Mouse (Mus musculus) left cerebral cortex, adult 8-10 months (tissue): ENCODE data around the gene Fam20a. TPM values are rescaled to one million over a fixed set of nuclear protein-coding genes. Genes with fewer than 3 reads are reported as not detected.

Source experiments
- DNase-seq, 2 experiments: peaks; one replicate each; pipeline ENCODE4 v3.0.0; 2022; ENCODE audit warnings: low spot score in 2 of 2
- total RNA-seq, 4 experiments: library from RNA; stranded (reverse); gene quantifications; 2 replicates each; pipeline ENCODE4 v1.2.4; 2022

Gene Fam20a
- total RNA-seq = 10 to 100 TPM; 11.1 to 12.6 (median 12.1) TPM

GRCm38 (mm10) chr11:109721781-109722446, at the start of gene Fam20a:
Gene Fam20a (minus strand): TSS chr11:109722279.
- DNase-seq = peak; percentile 65 to 67

GRCm38 (mm10) chr11:109771381-109771780, 49.3 kb upstream of the Fam20a start:
- no peak for DNase-seq

GRCm38 (mm10) chr11:109770185-109770584, 48.1 kb upstream of the Fam20a start:
- no peak for DNase-seq

GRCm38 (mm10) chr11:109769091-109769490, 47.0 kb upstream of the Fam20a start:
- no peak for DNase-seq

GRCm38 (mm10) chr11:109760063-109760462, 38.0 kb upstream of the Fam20a start:
- DNase-seq = no peak

- no peak for DNase-seq
Observed at GRCm38 (mm10) chr11:109758616-109759215, 36.6 kb upstream of the Fam20a start.

GRCm38 (mm10) chr11:109754105-109754602, 32.1 kb upstream of the Fam20a start:
- DNase-seq = peak in 1 of 2 experiments; percentile 57

- no peak for DNase-seq
Observed at GRCm38 (mm10) chr11:109751636-109752603, 29.8 kb upstream of the Fam20a start.

GRCm38 (mm10) chr11:109745210-109745609, 23.1 kb upstream of the Fam20a start:
- DNase-seq = no peak

GRCm38 (mm10) chr11:109737967-109738366, 15.9 kb upstream of the Fam20a start:
- DNase-seq = no peak

- DNase-seq = no peak
Observed at GRCm38 (mm10) chr11:109736406-109736805, 14.3 kb upstream of the Fam20a start.

- DNase-seq = no peak
Observed at GRCm38 (mm10) chr11:109734341-109734740, 12.3 kb upstream of the Fam20a start.

GRCm38 (mm10) chr11:109732726-109733438, 10.8 kb upstream of the Fam20a start:
- no peak for DNase-seq

GRCm38 (mm10) chr11:109728371-109728770, 6.3 kb upstream of the Fam20a start:
- no peak for DNase-seq

- no peak for DNase-seq
Observed at GRCm38 (mm10) chr11:109722711-109723110, 632 bp upstream of the Fam20a start.

- no peak for DNase-seq
Observed at GRCm38 (mm10) chr11:109721320-109721780, 729 bp downstream of the Fam20a start.

- peak in 1 of 2 experiments; percentile 13 for DNase-seq
Observed at GRCm38 (mm10) chr11:109720809-109721319, 1.2 kb downstream of the Fam20a start.

- DNase-seq = no peak
Observed at GRCm38 (mm10) chr11:109719399-109719798, 2.7 kb downstream of the Fam20a start.

GRCm38 (mm10) chr11:109717966-109718895, 3.8 kb downstream of the Fam20a start:
- DNase-seq = no peak

GRCm38 (mm10) chr11:109717448-109717847, 4.6 kb downstream of the Fam20a start:
- peak in 1 of 2 experiments; percentile 75 for DNase-seq
